Mouse (Mus musculus) MEL (cell line): ENCODE measurements at regions not wholly inside any gene's neighbourhood (a gene's known extent, or its start where the extent isn't known, plus 50 kb on each side); places are given as distances from the start of the nearest gene placed in this dataset.

ENCODE experiments used
- CTCF ChIP-seq, 3 experiments: IDR thresholded peaks in 2 of 3; conservative IDR thresholded peaks in 1 of 3; 2 replicates each; pipeline ENCODE4 v1.5.1; 2011 to 2012; ENCODE audit warnings: low read length in 3 of 3, low read depth in 2 of 3, mild to moderate bottlenecking in 2 of 3, improper control_type of control experiment in 1 of 3, inconsistent platforms in 1 of 3, mixed read lengths in 1 of 3, moderate library complexity in 1 of 3; ENCODE audit not compliant: control insufficient read depth in 1 of 3, insufficient read depth in 1 of 3, poor library complexity in 1 of 3, severe bottlenecking in 1 of 3
- MXI1 ChIP-seq: IDR thresholded peaks from 2 replicates; pipeline ENCODE4 v1.6.1; 2011; ENCODE audit warnings: mild to moderate bottlenecking, low read depth, low read length, improper control_type of control experiment
- POLR2A ChIP-seq, 2 experiments: IDR thresholded peaks; 2 replicates each; pipeline ENCODE4 v1.6.1; 2011 to 2012; ENCODE audit warnings: low read length in 2 of 2, mild to moderate bottlenecking in 2 of 2, control low read depth in 1 of 2, improper control_type of control experiment in 1 of 2, low read depth in 1 of 2, moderate library complexity in 1 of 2; ENCODE audit not compliant: control insufficient read depth in 1 of 2, insufficient read depth in 1 of 2, poor library complexity in 1 of 2

DNA sequence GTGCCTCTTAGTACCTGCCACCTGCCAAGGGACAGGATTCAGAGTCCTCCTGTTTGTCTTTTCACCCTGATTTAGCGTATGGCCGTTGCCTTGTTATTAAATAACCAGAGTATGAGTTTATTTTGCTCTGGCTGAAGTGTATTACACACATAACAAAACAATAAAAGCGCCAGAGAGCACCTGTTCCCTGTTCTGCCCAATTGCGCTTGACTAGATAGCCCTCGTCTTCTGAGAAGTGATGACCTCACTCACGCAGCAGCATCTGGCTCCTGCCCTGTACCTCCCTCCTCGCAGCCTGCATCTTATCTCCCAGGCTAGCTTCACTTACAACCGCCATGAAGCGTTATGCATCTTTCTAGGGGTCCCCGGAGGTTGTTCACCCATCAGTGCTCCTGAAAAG is 346.5 kb downstream of the Wdr11 start:
- no peak for TF ChIP-seq MXI1
- no peak for TF ChIP-seq CTCF (IDR thresholded peaks at IDR 0.05 in 2 of 3, conservative IDR thresholded peaks at IDR 0.05 in 1 of 3; ENCODE audit: control insufficient read depth in 1 of 3, insufficient read depth in 1 of 3, low read depth in 2 of 3, low read length in 3 of 3, poor library complexity in 1 of 3, severe bottlenecking in 1 of 3)
- no peak for TF ChIP-seq POLR2A (IDR thresholded peaks at IDR 0.05; ENCODE audit: control insufficient read depth in 1 of 2, insufficient read depth in 1 of 2, low read depth in 1 of 2, low read length in 2 of 2, poor library complexity in 1 of 2)
